Mouse (Mus musculus) layer of hippocampus, adult 8-10 months (tissue): ENCODE measurements at regions not wholly inside any gene's neighbourhood (a gene's known extent, or its start where the extent isn't known, plus 50 kb on each side); places are given as distances from the start of the nearest gene placed in this dataset.

Experiments used
- DNase-seq, 2 experiments: peaks; one replicate each; pipeline ENCODE4 v3.0.0; 2022; ENCODE audit warnings: low spot score in 2 of 2

DNA sequence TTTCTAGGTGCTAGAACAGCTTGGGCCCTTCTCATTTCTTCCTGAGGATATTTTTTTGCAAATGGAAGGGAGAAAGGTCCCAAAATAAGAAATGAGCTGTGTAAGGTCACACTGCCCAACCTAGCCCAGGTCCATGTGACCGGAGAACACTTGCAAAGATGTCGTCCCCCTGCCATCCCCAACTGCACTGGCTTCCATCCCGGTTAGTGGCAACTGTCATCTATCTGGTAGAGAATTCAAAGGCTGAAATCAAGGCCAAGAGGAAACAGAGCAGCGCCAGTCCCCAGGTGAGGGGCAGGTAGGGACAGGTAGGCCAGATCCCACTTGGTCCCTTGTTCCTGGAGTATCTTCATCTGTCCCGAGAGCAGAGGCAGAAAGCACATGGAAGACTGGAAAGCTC, 60.2 kb upstream of the Zmiz1 start:
- no peak for DNase-seq

DNA sequence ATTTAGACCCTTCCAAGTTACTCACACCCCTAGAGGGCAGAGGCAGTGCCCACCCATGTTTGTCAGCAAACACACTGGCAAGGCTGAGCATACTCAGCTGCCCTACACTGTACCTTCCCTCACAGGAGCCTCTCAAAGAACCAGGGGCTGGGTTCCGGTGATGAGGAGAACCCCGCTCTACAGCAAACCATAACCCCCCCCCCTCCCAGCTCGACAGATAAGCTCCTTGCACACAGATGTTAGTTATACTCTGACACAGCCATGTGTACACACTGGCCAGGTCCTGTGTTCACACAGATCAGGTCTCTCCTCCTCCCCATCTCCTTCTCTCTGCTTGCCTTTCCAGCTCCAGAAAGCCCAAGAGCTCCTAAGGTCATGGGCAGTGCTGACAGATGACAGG, 59.7 kb upstream of the Zmiz1 start:
- no peak for DNase-seq

DNA sequence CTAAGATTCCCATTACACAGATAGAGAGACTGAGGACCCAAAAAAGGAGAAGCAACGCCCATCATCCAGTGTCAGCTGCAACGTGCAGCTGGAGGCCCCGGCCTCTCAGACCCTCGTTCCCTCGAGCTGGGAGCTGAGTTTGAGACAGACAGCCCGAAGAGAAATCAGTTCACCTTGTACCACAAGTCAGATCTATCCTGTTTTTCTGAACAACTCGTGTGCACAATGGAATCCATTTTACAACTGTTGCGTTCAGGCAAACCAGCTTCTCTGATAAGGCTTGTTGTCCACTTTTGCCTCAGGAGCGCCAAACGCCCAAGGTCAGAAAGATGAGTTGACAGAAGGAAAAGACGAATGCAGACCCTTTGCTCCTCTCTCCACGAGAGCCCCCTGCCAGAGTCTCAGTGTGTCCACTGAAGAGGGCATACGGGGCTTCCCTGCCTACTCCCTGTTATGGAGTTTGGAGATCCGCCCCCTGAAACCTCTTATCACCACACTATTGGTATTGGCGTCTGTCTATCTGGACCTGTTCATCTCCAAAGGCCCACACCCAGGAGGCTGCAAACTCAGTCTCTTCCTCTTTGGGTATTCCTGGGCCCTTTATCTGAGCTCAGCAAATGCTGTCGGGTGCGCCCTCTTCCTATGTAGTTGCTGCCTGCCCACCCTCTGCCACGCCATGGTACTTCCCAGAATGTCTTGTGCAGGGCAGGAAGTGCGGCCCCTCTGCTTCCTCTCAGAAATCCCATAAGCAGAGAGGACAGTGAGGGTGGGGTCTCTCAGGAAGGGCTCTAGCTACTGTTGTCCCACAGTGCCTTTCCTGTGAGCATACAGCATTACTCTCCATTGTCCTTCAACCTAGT, 57.7 kb upstream of the Zmiz1 start:
- DNase-seq = no peak

DNA sequence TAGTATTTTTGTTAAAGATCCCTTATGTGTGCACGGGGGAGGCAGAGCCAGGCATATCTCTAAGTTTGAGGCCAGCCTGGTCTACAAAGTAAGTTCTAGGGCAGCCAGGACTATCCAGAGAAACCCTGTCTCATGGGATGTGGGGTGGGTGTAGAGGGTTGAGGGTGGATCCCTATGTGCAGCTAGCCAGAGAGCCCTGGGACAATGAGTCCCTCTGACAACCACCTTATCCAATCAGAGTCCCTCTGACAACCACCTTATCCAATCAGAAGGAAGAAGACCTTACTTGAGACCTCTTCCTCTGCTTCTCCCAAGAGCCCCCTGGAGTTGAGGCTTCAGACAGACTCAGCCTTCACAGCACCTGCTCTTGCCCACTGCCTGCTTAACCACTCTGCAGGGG, 56.6 kb upstream of the Zmiz1 start:
- no peak for DNase-seq

DNA sequence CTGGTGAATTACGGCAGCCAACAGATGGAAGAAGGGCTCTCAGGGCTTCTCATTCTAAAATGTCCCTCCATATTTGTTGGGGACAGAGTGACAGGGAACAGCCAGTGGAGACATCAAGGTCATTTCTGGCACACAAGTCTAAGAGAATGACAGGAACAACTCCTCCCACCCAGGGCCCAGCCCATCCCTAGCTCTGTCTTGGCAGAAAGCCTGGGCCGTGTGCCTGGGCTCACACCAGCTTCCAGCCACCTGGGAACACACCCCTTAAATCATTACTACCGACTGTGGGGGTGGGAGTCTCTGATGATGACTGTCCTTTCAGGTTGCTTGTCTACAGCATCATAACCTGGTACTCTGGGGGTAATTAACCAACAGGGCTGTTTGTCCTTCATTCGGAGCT, 53.8 kb upstream of the Zmiz1 start:
- DNase-seq = no peak

DNA sequence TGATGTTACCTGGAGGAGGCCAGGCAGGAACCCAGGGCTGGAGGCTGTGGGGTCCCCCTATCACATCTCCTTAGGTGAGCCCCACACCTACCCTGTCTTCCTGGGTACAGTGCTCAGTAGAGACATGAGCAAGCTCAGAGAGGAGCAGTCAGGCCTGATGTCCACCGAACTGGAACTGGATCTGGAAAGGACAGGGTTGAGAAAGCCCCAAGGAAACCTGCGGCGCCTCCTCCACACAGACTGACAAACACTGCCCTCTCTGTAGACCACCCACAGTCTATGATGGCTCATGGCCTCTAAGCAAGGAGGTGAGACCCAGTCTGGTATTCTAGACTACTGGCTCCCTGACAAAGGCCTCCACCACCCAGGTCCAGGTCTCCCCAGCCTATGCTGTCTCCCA, 52.9 kb upstream of the Zmiz1 start:
- DNase-seq = no peak

DNA sequence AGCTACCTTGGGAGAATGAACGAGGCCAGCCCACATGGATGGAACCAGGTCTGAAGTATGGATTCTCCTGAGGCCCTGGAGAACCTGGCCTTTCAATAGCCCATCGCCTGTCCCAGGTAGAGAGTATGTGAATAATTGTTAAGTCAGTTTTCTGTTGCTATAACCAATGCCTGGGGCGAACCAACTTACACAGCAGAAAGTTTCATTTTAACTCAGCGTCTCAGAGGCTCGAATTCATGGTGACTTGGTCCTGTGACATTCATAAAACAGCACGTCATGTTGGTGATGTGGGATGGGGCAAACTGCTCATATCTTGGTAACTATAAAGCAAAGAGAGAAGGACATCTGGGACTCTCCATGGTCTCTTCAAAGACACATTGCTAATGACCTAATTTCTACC, 52.4 kb upstream of the Zmiz1 start:
- no peak for DNase-seq

DNA sequence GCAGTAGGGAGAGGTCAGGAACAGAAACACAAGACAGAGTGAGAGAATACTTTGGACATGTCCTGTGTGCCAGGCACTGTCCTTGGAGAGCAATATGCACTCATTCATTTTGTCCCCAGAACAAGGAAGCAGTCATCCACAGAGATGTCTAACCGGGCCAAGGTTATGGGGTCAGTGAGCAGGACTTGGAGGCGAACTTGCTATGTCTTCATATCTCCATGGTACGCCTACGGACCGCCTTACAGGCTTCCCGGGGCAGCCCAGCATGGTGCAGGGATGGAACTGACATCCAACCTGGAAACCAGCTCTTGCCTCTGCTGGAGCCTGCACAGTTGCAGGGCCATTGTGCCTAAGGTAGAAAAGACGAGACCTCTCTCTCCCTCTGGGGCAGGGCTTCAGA, 51.9 kb upstream of the Zmiz1 start:
- no peak for DNase-seq
